Mouse (Mus musculus) 3134 (cell line): ENCODE data around the gene Zfp239.

Experiments
- DNase-seq: peaks from one replicate; pipeline ENCODE4 v3.0.0-alpha.2; 2011; ENCODE audit warnings: low spot score; ENCODE audit not compliant: insufficient read length; ENCODE audit errors: extremely low read depth

Gene Zfp239

GRCm38 (mm10) chr6:117906590-117907271 is 44.8 kb downstream of the Zfp239 start:
- peak; percentile 98 for DNase-seq

- peak; percentile 92 for DNase-seq
Measured at GRCm38 (mm10) chr6:117907301-117907978, 45.5 kb downstream of the Zfp239 start.

- DNase-seq = no peak
Measured at GRCm38 (mm10) chr6:117907979-117908355, 46.1 kb downstream of the Zfp239 start.

GRCm38 (mm10) chr6:117908424-117908900 is 46.6 kb downstream of the Zfp239 start:
- DNase-seq = no peak

- DNase-seq = no peak
Measured at GRCm38 (mm10) chr6:117910120-117910661, 48.3 kb downstream of the Zfp239 start.

- DNase-seq = no peak
Measured at GRCm38 (mm10) chr6:117914541-117914940, 52.6 kb downstream of the Zfp239 start.

GRCm38 (mm10) chr6:117916205-117916736 is 54.4 kb downstream of the Zfp239 start:
- DNase-seq = no peak

GRCm38 (mm10) chr6:117916737-117917426 is 55.0 kb downstream of the Zfp239 start:
- DNase-seq = peak; percentile 95

GRCm38 (mm10) chr6:117917576-117917975 is 55.7 kb downstream of the Zfp239 start:
- peak; percentile 61 for DNase-seq

GRCm38 (mm10) chr6:117918043-117918442 is 56.1 kb downstream of the Zfp239 start:
- no peak for DNase-seq

- no peak for DNase-seq
Measured at GRCm38 (mm10) chr6:117920659-117921640, 59.0 kb downstream of the Zfp239 start.

GRCm38 (mm10) chr6:117922041-117922440 is 60.1 kb downstream of the Zfp239 start:
- DNase-seq = no peak
